Mouse (Mus musculus) ES-CJ7 (cell line): ENCODE measurements around the gene Ceacam16.

ENCODE experiments used
- DNase-seq: peaks from one replicate; pipeline ENCODE4 v3.0.0; 2011; ENCODE audit warnings: low read depth, low spot score

Gene Ceacam16

DNA sequence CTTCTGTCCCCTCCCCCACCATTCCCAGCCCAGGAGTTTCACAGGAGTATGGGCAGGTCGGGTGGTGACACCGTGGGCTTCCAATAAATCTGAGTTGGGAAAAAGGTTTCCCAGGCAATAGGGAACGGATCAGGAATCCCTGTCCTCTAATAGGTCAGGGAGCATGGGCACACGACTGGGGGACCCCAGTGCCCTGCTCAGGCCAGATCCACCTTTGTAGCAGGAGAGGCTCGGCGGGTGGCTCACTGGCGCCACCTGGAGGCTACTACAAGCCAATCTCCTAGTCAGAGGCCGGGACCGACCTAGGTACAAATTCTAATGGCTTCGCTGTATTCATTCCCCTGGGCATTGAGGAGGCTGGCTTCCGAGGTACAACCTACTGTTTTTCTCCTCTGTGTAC is 17.5 kb downstream of the Ceacam16 start:
- DNase-seq = peak; percentile 65

- no peak for DNase-seq
Measured at GRCm38 (mm10) chr7:19842885-19843504, 18.1 kb downstream of the Ceacam16 start.

- no peak for DNase-seq
Measured at GRCm38 (mm10) chr7:19841686-19842413, 19.2 kb downstream of the Ceacam16 start.

DNA sequence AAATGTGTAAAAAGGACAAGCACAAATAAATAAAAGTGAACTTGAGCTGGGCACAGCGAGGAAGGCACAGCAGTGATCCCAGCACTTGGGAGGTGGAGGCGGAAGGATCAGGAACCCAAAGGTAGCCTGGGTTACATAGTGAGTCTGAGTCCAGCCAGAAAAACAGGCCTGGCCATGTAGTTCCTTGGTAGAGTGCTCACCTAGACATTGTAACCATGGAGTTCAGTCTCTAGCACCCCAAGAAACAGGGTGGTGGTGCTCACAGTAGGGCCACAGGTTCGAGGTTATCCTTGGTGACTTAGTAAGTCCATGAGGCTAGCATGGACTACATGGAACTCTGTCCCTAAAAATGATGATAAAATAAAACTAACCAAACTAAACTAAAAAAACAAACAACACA is 20.2 kb downstream of the Ceacam16 start:
- DNase-seq = no peak

- no peak for DNase-seq
Measured at GRCm38 (mm10) chr7:19840371-19840770, 20.7 kb downstream of the Ceacam16 start.

- no peak for DNase-seq
Measured at GRCm38 (mm10) chr7:19836843-19837242, 24.3 kb downstream of the Ceacam16 start.

DNA sequence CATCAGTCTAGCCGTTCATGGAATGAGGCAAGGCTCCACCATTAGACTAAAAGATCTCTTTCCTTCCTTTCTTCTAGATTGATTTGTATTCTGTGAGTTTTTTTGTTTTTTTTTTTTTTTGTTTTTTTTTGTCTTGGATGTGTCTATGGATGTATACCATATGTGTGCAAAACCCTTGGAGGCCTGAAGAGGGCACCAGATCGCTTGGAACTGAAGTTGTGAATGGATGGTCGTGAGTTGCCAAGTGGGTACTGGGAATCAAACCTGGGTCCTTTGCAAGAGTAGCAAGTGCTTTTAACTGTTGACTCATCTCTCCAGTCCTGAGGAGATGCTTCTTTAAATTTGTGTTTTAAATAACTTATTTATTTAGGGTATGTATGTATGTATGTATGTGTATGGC is 27.0 kb downstream of the Ceacam16 start:
- peak; percentile 57 for DNase-seq

GRCm38 (mm10) chr7:19831837-19832236 is 29.3 kb downstream of the Ceacam16 start:
- DNase-seq = no peak

- no peak for DNase-seq
Measured at GRCm38 (mm10) chr7:19830682-19831156, 30.4 kb downstream of the Ceacam16 start.

GRCm38 (mm10) chr7:19829694-19830093 is 31.4 kb downstream of the Ceacam16 start:
- DNase-seq = peak; percentile 52

- DNase-seq = peak; percentile 83
Measured at GRCm38 (mm10) chr7:19826756-19827155, 34.3 kb downstream of the Ceacam16 start.

DNA sequence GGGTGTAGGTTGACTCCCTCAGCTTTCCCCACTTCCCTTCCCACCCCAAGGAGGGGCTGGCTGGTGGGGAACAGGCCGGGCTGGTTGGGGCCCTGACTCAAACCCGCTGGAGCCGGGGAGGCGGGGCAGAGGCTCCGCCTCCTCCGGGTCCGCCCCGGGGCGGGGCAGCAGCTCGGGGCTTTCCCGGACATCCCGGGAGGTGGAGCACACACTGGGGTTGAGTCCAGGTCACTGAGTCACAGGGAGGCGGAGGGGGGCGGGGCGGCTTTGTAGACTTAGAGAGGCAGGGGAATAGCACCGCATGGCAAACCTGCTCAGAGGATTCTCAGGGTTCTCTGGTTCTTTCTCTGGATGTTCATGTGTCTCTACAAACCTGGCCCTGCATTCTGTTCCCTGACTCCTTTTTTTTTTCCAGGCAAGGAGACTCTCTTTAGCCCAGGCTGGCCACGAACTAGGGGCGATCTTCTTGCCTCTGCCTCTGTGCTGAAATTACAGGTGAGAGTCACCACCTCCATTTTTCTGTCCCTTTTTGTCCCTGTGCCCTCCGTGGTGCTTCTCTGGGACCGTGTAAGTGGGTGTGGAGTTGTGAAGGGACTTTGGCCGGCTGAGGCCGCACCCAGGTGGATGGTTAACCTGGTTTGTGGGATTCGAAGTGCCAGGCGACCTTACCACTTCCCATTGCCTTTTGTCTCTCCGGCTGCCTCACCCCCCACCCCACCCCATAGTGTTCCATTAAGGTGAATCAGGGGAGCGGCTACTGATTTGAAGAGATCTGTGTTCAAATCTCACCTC is 36.7 kb downstream of the Ceacam16 start:
- DNase-seq = peak; percentile 96

GRCm38 (mm10) chr7:19823256-19824181 is 37.6 kb downstream of the Ceacam16 start:
- peak; percentile 91 for DNase-seq

GRCm38 (mm10) chr7:19822604-19823058 is 38.5 kb downstream of the Ceacam16 start, which contains the start of gene Bcl3:
Bcl3 (minus strand) TSS chr7:19822770.
- peak; percentile 72 for DNase-seq

DNA sequence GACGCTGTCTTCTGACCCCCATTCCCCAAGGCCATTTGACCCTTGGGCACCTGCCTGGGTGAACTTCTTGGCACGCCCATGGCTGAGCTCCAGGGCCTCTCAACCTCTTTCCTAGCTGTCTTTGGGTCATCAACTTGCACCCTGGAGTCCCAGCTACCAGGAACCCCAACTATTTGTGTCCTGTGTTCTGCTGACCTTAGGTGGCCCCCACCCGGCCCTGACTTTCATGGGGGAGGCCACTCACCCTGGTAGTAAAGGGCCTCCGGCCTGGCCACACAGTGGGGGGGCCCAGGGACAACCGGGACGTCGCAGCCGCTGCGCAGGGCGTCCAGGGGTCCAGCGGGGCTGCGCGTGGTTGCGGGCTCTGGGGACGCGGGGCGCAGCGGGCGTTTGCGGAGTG is 38.9 kb downstream of the Ceacam16 start:
- DNase-seq = no peak

- DNase-seq = no peak
Measured at GRCm38 (mm10) chr7:19821633-19822032, 39.5 kb downstream of the Ceacam16 start.

DNA sequence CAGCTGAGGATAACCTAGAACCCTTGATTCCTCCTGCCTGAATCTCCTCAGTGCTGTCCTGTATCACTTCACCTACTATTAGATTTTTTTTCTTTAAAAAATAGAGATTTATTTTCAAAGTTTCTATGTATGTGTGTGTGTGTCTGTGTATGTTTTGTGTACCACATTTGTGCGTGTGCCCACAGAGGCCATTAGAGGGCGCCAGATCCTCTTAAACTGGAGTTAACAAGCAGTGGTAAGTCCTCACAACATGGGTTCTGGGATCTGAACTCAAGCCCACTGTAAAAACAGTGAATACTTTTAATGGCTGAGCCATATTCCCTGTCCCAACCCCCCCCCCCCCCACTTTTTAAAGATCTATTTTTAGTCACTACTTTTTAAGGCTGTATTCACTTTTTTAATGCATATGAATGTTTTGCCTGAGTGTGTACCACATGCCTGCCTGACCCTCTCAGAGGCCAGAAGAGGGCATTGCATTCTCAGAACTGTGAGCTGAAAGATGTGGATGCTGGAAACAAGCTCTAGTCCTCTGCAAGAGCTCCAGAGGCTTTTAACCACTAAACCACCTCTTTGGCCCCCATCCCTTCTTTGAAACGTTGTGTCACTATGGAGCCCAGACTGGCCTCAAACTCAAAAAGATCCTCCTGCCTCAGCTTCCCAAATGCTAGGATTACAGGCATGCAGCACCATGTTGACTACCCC is 40.6 kb downstream of the Ceacam16 start:
- no peak for DNase-seq

DNA sequence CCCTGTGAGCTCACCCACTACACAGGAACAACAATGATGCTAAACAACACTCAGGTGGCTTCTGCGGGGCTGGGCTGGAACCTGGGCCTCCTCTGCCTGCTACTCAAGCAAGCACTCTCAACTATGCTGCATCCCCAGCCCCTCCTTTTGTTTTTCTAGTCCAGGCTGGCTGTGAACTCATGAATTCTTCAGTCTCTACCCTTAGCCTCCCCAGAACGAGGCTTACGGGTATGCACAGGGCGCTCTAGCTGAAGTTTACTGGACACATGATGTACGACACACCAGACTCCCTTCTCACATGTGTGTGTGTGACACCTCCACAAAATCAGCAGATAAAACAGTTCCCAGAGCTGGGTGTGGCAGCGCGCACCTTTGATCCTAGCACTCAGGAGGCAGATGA is 42.2 kb downstream of the Ceacam16 start:
- no peak for DNase-seq

- DNase-seq = no peak
Measured at GRCm38 (mm10) chr7:19818440-19818839, 42.7 kb downstream of the Ceacam16 start.

- DNase-seq = peak; percentile 90
Measured at GRCm38 (mm10) chr7:19817382-19818105, 43.6 kb downstream of the Ceacam16 start.
